Mouse (Mus musculus) inflammation-experienced regulatory T-cells, adult 16 weeks (primary cell): ENCODE data around the gene Arid3b. TPM values are rescaled to one million over a fixed set of nuclear protein-coding genes. Genes with fewer than 3 reads are reported as not detected.

Experiments
- polyA plus RNA-seq: library from polyadenylated mRNA; unstranded; fragments of 100-300 nt; shearing (Covaris generic); gene quantifications from one replicate; pipeline ENCODE4 v1.2.1, GENCODE M21; 2017

The Arid3b gene
- polyA plus RNA-seq, result 56.3 TPM

DNA sequence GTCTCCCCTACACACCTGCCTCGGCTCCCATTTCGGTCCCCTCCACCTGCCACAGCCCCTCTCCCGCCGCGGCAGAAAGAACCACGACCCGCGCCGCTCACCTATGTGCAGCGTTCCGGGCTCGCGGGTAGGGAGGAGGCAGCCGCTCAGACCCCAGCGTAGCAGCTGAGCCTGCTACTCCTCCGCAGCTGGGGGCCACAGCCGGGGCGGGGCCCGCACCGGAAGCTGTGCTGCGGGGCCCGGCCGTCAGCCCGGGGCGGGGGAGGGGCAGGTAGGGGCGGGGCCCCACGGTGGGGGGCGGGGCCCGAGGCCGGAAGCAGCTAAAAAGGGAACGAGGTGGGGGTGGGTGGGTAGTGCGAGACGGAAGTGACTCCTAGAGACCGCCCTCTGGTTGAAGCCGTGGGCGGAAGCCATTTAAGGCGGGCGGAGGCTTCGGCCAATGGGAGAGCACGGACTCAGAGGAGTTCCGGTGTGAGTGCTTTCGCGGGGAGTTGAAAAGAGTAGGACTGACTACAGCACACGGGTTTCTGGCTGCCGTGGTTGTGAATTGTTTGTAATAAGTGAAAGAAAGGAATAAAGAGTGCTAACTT lies at the start of gene Arid3b:
TSS of gene Arid3b (minus strand) at position 213 of the 590 bp plus-strand sequence.

DNA sequence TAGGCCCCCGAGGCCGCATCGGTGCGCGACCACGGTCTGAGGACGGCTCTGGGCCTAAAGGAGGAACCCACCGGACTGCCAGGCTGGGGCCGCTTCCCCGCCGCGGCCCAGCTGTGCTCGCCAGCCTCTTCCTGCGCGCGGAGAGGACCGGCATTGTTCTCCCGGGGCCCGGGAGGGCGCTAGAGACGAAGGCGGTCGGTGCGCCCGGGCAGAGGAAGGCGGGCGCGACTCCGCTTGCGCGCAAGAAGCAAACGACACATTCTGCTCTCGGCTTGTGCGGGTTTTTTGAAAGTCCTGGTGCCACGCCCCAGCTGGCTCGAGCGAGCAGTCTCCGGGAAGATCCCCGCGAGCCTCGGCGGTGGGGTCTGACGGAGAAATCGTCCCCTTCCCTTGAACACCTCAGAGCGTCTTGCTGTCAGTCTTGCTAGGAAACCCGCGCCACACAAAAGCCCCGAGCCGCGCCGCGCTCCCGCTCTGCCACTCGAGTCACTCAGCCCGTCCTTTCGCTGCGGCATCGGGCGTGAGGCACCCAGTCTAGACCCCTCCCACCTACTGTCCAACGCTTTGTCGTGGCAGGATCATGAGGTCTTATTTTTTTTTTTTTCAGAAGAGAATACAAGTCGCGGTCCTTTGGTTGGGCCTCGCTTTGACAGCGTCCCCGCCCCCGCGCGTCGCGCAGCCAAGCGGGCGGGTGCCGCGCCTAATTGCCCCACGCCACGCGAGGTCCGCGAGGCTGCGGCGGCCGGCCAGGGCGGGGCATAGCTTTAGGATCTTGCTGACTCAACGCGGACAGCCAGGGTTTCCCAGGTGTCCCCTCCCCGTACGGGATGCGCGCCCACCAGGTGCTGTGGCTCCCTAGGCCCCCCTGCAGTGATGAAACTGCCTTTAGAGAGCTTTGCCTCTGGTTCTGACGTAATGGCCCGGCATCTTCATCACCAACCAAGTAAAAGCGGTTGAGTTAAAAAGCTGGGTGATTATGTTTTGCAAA lies 70.9 kb downstream of the Arid3b start, which contains the start of gene Clk3:
TSS of gene Clk3 (minus strand) at position 497 of the 988 bp plus-strand sequence.

Other genes starting within 250 kb of the Arid3b start
- 98.6 TPM for gene Ulk3, start 247.3 kb downstream of the Arid3b start, polyA plus RNA-seq
- not detected for gene Cplx3, start 230.5 kb downstream of the Arid3b start, polyA plus RNA-seq
- gene Lman1l, start 216.0 kb downstream of the Arid3b start, polyA plus RNA-seq, result 0.20 TPM
- 193 TPM for gene Csk, start 183.2 kb downstream of the Arid3b start, polyA plus RNA-seq
- not detected for gene Cyp1a2, start 153.1 kb downstream of the Arid3b start, polyA plus RNA-seq
- gene Cyp1a1, start 148.9 kb downstream of the Arid3b start, polyA plus RNA-seq, result 1.0 TPM
- 58.7 TPM for gene Edc3, start 128.3 kb downstream of the Arid3b start, polyA plus RNA-seq
- gene Clk3, start 70.9 kb downstream of the Arid3b start, polyA plus RNA-seq, result 183 TPM
- gene Ubl7, start 74.2 kb upstream of the Arid3b start, polyA plus RNA-seq, result 94.4 TPM
- gene Sema7a, start 103.3 kb upstream of the Arid3b start, polyA plus RNA-seq, result 0.29 TPM
- gene Cyp11a1, start 169.6 kb upstream of the Arid3b start, polyA plus RNA-seq, result 0.37 TPM
- gene Stra6, start 227.0 kb upstream of the Arid3b start, polyA plus RNA-seq, result 4.2 TPM